Mouse (Mus musculus): ENCODE data around the gene Cdc14a.

Cdc14a gene

GRCm38 (mm10) chr3:116423353-116424159, at the start of gene Cdc14a:
Gene Cdc14a (minus strand): TSS chr3:116424032.
- DNase-seq (ENCODE audit: low read depth, low spot score), result no peak

GRCm38 (mm10) chr3:116465709-116466108, 41.9 kb upstream of the Cdc14a start:
- peak; percentile 49 for DNase-seq (ENCODE audit: low read depth, low spot score)

DNA sequence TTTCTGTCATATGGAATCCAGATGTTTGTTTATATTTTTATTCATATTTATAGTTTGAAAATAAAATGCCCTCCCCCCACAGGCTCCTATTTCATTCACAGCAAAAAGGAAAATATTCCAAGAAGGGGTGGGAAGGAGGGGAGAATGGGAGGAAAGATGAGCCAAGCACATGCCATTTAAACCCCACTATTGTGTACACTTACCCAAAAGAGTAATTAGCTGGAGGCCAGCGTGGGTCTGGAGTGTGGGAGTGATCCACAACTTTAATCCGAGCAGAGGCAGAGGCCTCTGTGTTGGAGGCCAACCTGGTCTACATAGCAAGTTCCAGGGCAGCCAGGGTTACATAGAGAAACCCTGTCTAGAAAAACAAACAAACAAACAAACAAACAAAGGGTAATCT, 40.5 kb upstream of the Cdc14a start:
- DNase-seq (ENCODE audit: low read depth, low spot score), result no peak

- no peak for DNase-seq (ENCODE audit: low read depth, low spot score)
These were observed 37.2 kb upstream of the Cdc14a start for GRCm38 (mm10) chr3:116461053-116461452.

GRCm38 (mm10) chr3:116454529-116454928, 30.7 kb upstream of the Cdc14a start:
- no peak for DNase-seq (ENCODE audit: low read depth, low spot score)

GRCm38 (mm10) chr3:116450741-116451140, 26.9 kb upstream of the Cdc14a start:
- DNase-seq (ENCODE audit: low read depth, low spot score), result no peak

DNA sequence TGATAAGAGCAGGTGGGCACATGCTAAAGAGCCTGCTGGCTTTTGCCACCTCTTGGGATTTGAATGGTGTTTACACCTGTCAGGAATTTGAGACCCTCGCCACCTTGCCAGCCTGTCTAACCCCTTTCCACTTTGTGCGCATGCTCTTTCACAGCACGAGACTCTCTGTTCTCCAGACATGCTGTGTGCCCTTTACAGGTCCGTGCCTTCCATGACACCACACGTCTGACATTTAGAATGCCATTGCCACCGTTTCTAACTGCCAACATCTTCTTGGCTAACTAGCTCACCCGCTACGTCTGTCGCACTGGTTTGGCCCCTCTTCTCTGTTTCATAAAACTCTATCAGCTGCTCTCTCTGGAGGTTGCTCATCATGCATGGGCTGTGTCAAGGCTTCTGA, 20.5 kb upstream of the Cdc14a start:
- DNase-seq (ENCODE audit: low read depth, low spot score), result no peak

GRCm38 (mm10) chr3:116442788-116443187, 19.0 kb upstream of the Cdc14a start:
- no peak for DNase-seq (ENCODE audit: low read depth, low spot score)

DNA sequence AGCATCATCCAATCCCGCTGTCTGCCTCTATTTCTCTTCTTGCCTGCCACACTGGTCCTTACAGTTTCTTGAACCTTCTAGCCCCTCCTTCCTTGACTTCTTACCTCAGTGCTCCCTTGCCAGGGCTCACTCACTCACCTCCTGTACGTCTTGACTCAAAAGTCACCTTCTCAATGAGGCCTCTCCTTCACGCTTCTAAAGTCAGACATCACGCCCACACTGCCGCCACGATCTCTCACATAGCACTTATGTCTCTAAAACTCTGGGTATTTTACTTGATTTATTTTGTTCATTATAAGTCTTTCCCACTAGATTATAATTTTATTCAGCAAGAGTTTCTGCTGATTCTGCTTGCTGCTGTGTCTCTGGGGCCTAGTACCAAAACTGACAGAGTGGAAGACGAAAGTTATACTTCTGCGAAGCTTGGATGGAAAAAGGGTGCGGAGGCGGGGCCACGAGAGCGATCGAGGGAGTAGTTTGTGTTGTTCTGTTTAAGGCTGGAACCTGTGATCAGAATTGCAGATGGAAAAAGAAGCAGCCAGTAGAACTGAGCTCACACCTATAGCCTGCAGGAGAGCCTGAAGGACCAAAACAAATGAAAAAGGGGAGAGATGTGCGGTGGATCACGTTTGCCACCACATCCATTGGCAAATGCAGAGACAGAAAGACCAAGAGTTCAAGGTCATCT, 17.8 kb upstream of the Cdc14a start:
- DNase-seq (ENCODE audit: low read depth, low spot score), result peak; percentile 76

DNA sequence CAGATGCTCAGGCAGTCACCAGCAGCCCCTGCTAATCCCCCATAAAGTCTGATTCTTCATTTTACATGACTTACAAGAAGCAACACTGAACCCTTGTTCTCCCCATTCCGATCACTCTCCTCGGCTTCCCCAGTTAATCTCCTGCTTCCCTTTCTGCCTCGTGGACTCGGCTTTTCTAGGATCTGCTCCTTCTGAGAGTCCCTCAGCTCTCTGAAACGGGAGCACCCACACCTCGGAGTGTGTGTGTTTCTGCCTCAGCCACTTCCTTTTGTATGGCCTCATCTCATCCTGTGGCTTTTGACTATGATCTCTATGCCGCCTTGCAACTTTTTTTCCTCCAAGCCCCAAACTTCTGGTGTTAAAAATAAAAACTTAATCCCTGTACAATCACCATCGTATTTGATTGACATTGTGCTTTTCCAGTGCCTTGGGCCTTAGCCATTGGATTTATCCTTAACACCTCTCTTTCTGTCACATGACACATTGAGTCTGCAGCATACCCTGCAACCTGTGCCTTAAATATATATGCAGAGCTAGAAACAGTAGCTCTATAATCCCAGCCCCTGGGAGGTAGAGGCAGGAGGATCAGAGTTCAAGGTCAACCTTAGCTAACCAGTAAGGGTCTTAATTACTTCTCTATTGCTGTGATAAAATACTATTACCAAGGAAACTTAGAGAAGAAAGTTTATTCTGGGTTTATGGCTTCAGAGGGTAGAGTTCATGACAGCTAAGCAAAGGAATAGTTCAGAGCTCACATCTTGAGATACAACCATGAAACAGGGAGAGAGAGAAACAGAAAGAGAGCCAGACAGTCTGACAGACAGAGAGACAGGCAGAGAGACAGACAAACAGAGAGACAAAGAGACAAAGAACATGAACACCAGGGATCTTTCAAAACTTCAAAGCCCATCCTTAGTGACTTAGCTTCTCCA, 16.5 kb upstream of the Cdc14a start:
- peak; percentile 54 for DNase-seq (ENCODE audit: low read depth, low spot score)

- DNase-seq (ENCODE audit: low read depth, low spot score), result peak; percentile 39
These were observed 13.2 kb upstream of the Cdc14a start for GRCm38 (mm10) chr3:116436811-116437601.

GRCm38 (mm10) chr3:116436113-116436512, 12.3 kb upstream of the Cdc14a start:
- DNase-seq (ENCODE audit: low read depth, low spot score), result peak; percentile 42

GRCm38 (mm10) chr3:116434757-116435156, 10.9 kb upstream of the Cdc14a start:
- DNase-seq (ENCODE audit: low read depth, low spot score), result peak; percentile 38

DNA sequence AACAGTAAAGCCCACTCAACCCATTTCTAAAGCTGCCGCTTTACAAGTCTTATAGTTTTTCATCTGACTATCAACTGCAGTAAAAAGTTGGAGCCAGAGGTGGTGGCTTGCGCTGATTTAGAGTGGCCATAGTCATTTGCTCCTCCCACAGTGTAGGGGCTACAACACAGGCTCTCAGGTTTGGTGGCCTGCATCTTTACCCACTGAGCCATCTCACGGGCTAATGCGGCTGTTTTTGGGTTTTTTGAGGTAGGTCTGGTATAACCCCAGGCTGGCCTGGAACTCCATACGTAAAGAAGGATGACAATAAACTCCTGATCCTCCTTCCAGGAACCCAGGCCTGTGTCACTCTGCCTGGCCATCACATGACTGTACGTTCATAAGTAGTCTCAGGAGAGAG, 2.1 kb upstream of the Cdc14a start:
- DNase-seq (ENCODE audit: low read depth, low spot score), result no peak

DNA sequence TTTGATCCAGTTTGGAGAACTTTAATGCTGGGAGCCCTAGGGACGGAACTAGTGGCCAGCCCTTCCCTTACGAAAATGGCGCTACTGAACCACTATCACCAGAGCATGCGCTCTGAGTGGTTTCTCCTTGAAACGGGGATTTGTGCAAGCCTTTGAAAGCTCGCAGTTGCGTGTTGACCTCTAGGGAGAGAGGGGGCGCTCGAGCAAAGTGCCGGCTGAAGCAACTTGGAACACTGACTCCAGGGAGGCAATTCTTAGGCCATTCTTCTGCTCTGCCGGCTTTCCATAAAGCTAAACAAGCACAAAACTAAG, 1.1 kb upstream of the Cdc14a start:
- DNase-seq (ENCODE audit: low read depth, low spot score), result peak; percentile 88

GRCm38 (mm10) chr3:116424160-116424972, 534 bp upstream of the Cdc14a start:
- DNase-seq (ENCODE audit: low read depth, low spot score), result peak; percentile 90

DNA sequence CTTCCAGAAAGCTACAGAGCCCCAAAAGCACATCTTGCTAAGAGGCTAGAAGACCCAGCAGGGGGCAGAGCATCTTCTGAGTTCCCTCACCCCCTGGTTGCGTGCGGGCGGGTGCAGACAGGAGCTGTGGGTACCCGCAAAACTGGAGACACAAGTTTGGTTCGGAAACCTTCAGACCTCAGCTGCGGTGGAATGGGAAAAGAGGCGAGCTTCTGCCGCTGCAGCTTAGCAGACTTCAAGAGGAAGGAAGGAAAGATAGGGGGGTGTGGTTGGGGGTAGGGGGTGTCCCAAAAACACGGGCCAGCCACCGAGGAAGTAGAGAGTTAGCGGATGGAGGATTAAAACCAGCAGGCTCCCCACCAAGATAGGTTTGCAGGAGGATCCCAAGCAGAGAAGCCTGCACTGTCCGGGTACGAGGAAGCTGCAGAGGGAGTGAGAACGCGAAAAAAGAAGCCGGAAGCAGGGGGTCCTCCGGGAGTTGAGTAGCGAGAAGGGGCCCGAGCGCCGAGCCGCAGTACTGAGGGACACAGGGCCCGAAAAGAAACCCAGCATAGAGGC, 958 bp downstream of the Cdc14a start:
- DNase-seq (ENCODE audit: low read depth, low spot score), result peak; percentile 83

GRCm38 (mm10) chr3:116422074-116422473, 1.8 kb downstream of the Cdc14a start:
- no peak for DNase-seq (ENCODE audit: low read depth, low spot score)

GRCm38 (mm10) chr3:116421121-116421520, 2.7 kb downstream of the Cdc14a start:
- DNase-seq (ENCODE audit: low read depth, low spot score), result no peak

DNA sequence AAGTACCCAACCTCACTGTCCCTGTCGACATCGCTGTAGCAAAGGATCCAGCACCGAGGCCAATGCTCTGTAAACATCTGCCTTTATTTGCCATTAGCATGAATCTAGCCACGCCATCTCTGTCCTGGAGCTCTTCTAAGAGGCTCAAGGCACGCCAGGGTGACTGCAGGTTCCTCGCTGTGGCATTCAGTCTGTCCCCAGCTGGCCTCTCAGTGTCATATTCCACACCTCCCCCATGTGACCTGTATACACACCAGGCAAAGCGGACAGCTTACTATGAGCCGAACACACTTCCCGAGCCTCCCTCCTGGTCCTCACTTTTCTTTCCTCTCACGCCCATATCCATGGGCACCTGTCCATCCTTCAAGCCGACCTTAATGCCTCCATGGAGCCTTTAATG, 4.0 kb downstream of the Cdc14a start:
- DNase-seq (ENCODE audit: low read depth, low spot score), result no peak
